Mouse (Mus musculus) 416B (cell line): Measurements from ENCODE around the gene Grtp1.
A peak's percentile ranks its signal among the peaks of the same experiment; 100 is the strongest.

ENCODE experiments used
- DNase-seq: peaks from one replicate; pipeline ENCODE4 v3.0.0; 2011; ENCODE audit warnings: low read depth

Grtp1 gene

DNA sequence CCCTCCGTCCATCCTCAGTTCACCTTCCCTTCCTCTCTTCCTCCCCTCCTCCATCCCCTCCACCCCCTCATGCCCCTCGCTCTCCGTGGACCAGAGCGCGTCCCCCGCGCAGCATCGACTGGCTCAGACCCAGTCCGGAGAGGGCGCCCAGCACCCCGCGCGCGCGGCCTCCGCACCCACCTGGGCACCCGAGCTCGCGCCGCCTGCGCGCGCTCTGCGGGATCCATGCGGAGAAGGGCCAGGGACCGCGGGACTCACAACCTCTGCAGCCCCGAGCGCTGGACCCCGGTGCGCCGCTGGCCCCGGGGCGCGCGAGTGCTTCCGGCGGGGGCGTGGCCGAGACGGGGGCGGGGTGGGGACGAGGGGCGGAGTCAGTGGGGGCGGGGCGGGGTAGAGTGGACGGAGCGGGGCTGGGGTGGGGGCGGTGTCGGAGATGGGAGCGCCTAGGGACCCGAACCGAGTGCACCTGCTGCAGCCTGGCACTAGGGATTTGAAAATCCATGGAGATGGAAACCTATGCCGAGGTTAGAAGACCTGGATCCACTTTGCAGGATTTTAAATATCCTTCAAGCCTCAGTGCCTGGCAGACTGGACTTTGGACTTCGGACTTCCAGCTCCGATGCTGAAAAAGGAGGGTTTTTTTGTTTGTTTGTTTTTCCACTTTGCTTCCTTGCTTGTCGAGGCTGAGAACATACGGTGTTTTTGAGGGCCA lies at the start of gene Grtp1:
Gene Grtp1, minus strand, starts transcription at position 320 of the 712 bp plus-strand sequence.
- no peak for DNase-seq

DNA sequence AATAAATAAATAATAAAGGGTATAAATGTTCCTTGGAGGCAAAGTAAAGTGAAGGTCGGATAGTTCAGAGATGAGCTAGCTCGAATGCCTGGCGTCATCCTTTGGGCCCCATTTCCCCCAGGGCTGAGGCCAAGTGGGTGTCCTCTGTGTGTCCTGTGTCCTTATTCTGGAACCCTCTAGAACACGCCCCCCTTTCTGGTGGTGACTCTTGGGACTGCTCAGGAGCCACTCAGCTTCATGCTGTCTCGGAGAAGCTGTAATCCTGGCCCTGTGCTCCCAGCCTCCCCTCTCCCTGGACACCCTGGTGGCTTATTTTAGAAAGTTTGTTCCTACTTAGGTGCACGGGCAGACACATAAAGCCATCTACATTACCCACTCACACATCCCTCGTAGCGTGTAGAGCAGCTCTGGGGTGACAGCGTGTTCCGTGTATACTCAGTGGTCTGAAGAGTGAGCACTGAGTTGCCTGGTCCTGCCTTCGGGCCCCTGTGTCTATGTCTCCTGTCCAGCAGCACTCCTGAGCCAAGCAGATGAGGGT lies 44.0 kb upstream of the Grtp1 start:
- DNase-seq, result no peak

DNA sequence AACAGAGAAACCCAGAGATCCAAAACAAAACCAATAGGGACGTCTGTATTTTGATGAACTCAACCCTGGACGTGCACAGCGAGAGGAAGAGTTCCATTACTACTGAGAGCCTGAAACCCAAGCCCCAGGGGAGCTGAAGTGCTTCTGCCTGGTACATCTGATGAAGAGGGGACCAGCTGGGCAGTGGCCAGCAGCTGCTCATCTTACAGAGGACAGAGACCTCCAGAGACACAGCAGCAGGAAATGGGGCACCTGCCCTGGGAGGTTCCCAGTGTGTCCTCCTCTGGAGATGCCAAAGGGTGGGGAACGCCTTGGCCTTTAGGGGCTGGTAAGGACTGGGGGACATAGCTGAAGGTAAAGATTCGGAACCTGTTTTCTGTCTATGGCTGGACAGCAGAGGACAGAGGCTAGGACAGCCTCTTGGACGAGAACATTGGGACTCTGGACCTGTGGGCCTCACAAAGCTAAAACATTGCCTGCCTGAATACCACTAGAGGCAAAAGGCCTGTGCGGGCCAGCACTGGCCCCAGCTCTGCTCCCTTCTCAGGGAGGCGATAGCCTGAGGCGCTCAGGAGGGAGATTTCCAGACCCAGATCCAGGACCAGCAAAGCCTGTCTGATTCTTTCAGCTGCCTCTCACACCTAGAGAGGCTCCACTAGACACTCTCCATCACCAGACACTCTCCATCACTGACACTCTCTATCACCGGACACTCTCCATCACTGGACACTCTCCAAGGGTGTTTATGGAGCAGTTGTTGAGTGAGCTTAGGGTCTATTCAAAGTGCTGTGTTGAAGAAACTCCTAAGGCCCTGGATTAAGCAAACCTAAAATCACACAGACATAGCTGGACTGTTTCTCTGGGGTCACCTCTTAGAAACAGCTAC lies 42.8 kb upstream of the Grtp1 start:
- no peak for DNase-seq

DNA sequence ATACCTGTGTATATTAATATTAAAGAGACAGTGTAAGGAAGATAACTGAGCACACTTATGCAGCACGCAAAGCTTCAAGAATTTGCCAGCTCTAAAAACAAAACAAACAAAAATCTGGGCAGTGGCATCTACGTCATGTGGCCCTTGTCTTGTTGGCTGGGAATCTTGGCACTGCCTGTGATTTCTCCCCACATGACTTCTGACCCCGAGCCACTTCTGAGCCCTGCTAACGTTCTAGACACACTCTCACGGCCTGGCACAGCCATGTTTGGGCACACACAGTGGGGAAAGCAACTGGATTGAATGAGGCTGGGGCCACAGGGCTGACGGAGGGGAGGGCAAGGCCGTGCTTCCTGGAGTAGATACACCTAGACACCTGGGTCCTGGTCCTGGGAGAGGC lies 40.3 kb upstream of the Grtp1 start:
- no peak for DNase-seq

DNA sequence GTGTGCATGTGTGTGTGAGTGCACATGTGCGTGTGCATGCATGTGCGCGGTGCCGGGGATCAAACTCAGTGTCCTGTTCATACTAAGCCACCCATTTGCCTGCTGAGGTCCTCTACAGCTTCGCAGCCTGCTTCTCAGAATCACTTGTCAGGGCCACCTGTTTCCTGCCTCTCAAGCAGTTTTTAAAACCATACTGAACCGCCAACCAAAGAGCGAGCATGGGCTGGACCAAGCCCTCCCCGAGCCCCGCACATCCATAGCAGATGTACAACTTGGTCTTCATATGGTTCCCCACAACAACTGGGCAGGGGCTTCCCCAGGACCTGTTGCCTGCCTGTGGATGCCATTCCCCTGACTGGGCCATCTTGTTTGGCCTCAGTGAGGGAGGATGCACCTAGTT lies 39.6 kb upstream of the Grtp1 start:
- no peak for DNase-seq

DNA sequence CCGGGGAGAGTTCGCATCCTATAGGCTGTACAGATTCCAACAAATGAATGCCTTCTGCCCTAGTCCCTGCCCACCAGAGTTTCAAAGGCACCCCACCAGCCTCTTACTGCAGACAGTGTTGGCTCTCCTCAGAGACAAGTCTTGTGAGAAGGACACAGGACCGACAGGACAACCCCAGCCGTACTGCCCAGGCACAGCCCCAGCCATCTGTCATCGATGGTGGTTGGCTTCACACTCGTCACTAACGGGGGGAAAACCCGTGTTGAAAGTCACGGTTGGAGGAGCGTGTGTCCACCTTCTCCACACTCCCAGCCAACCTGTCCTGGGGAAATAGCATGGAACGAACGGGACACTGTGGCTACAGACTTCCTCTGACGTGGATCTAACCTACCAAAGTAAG lies 34.4 kb upstream of the Grtp1 start:
- no peak for DNase-seq

DNA sequence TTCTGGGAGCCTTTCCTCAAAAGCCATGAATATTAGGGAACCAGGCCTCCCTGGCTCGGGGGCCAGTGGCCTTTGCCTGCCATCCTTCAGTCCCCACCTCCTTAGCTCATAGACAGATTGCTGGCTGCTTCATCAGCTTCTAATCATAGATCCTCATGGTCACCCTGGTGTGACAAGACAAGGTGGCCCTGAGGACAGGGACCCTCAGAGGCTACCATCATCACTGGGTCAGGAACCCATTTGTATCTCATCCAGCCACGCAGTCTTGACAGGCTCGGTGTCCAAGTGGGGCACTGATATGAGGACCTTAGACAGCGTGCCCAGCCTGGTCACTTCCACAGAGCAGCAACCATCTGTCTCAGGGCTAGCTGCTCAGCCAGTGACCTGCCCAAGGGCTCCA lies 30.1 kb upstream of the Grtp1 start:
- DNase-seq, result no peak

DNA sequence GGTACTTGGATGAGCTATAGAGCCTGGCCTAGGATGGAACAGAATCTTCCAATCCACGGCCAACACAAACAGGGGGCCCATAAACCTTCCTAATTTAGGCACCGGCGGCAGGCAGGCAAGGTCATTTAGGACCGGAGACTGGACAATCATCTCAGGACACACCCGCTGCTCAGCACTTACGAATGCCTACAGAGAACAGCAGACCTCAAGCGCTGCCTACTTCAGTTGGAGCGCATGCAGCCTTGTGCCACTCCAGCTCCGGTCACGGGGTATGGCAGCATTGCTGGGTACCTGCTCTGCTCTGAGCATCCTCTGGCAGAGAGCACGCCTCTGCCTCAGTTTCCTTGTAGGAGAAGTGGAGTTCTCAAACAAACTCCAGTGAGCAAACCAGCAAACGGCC lies 29.4 kb upstream of the Grtp1 start:
- DNase-seq, result no peak

DNA sequence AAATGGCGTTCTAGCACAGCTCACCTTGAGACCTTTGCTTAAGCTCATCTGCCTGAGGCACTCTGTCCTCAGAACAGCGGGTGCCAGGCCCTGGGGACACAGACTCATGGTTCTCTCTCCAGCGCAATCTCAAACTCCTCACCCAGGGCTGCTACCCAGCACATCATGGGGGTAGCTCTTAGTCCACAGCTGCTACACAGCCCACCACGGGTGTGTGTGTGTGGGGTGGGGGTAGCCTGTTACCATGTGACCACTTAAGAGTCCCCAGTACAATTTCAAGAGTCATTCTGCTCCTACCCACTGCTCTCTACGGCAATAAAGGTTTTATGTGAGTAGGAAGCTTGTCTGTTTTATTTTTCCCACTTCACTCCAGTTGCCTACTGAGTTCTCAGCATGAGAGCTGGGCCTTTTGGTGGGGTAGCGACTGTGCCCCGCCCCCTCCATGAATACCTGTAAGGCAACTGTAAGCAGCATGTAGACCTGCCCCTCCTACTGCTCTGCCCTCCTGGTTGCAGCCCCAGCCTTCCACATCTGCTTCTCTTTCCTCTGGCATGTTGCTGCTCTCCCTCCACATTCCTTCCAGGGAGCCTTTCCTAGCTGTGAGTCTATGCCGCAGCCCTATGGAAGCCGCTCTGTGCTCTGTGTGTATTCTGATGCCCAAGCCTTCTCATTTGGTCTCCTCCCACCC lies 28.6 kb upstream of the Grtp1 start:
- DNase-seq, result no peak

DNA sequence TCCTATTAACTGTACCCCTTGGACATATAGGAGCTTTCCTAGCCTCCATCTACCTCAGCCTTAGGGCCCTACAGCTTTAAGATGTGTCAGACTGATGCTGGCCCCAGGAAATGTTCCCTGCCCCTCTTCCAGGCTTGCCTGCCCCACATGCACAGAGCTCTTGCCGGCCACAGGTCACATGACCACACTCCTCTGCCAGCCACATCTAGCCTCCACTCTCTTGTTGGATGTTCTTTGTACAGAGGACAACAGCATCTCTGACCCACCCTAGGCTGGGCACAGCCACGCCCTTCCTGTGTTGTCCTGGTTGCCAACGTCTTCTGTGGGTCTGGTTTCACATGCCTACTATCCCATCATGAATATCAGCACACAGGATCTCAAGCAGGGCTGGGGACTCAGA lies 26.8 kb upstream of the Grtp1 start:
- peak; percentile 17 for DNase-seq

DNA sequence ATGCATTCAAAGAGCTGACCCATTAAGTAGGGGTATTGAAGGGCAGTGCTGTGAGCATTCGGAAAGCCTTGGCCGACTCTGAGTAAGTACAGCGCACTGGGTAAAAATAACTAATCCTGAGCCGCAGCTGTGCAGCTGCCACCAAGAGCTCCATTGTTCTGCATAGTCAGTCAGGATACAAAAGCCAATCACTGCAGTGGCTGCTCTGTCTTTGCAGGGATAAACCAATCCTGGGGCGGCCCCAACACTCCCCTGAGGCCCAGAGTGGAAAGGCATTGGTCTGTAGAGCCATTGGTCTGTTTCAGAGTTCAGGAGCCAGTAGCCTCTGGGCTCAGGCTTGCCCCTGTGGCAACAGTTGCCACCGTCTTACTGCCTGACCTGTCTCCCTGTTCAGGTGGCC lies 25.9 kb upstream of the Grtp1 start:
- no peak for DNase-seq

DNA sequence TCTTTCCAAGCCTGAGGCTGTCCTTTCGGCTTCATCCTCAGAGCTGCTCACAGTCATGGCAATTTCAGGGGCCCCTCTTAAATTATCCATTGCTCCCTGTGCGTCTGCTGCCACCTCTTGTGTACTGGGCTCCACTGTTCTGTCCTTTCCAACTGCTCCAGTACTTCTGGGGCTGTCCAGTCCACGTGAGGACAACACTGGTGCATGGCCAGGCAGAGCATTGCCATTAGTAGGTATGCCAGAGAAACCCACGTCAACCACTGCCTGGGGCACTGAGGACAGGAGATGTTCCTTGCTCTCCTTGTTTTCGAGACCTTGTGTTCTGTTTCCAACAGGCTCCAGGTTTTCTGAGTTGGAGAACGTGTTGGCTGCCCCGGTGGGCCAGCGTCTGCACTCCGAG lies 24.0 kb upstream of the Grtp1 start:
- no peak for DNase-seq

DNA sequence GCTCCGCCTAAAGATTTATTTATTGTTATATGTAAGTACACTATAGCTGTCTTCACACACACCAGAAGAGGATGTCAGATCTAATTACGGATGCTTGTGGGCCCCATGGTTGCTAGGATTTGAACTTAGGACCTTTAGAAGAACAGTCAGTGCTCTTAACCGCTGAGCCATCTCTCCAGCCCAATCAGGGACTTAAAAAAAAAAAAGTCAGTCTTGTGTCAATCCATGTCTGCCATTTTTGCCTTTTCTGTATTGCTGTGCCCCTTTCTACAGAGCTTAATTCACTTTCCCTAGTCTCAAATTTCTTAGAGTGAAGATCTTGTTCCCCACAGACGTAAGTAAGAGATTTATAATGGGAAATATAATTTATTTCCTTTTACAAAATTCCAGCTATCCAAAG lies 18.0 kb upstream of the Grtp1 start:
- no peak for DNase-seq

DNA sequence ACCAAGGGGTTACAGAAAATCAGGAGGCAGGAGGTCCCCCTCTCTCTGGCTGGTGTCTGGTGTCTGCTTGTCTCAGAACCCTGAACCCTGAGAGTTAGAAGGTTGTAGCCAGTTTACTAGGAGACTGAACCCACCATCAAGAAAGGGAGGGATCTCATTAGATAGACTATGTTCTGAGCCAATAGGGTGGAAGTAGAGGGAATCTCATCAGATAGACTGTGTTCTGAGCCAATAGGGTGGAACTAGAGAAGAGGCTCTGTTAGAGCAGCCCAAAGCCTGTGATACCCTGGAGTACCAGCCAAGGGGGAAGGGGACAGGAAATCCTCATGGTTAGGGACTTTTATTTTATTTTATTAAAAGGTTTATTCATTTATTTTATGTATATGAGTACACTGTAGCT lies 17.6 kb upstream of the Grtp1 start:
- no peak for DNase-seq

DNA sequence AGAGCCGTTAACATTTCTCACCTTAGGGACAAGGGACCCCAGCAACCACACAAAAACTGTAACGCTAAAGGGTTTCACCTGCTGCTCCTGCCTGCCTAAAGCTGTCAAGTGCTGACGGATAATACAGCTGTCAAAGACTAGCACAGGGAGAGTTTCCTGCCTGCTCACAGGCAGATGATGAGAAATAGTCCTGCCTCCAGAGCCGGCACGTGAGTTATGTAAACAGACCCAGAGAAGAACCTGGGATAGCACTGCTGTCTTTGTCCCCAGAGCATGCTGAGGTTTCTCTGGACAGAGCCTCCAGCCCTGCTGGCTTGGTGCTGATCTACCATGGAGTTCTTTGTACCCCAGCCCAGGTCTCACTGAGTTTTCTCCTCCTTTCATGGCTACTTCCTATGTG lies 16.7 kb upstream of the Grtp1 start:
- DNase-seq, result no peak

DNA sequence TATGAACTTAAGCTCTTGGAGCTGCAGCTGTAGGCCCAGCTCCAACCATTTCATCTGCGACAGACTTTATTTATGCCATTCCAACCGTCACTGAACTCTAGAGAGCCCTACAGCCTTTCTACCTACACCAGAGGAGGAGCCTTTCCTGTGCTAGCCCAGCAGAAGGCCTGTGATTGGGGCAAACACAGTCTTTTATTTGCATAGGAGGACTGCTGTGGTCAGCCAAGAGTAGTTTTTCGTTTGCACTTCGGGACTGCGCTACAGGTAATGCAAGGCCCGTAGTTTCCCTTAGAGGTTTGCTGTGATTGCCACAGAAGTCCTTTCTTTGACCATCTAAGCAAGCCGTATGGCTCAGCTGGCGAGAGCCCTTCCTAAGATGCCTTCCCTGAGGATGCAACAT lies 16.0 kb upstream of the Grtp1 start:
- DNase-seq, result no peak

DNA sequence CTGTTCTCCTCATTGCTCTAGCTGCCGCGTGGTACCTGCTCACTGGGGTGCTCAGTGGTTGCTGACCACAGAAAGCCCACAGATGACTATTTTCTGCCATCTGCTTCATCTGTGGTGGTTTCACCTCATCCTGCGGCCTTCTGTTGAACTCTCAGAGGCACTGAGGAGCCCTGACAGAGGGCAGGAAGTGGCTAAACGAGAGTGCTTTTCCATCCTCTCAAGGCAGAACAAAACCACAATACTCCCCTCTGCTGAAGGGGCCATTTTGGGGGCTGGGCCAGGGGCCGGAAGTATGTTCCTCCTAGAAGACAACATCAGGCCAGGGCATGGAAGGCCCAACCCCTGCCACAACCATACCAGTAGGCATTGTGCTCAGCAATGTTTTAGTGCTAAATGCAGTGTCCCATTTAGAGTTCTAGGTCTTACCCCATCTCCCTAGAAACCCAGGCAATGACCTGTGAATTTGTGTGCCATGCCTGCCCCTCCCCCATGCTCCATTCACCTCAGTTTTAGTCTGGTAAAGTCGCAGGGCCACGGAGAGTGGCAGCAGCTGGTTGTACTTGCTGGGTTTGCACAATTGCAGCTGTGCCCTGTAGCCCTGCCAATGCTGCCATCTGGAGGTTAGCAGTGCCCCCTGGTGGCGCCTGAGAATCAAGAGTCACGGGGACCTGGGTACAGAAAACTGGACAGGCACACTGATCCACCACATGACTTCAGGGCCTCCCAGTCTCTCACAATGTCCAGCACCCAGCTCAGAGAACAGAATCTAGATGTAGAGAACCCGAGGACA lies 13.3 kb upstream of the Grtp1 start:
- DNase-seq, result peak; percentile 99

DNA sequence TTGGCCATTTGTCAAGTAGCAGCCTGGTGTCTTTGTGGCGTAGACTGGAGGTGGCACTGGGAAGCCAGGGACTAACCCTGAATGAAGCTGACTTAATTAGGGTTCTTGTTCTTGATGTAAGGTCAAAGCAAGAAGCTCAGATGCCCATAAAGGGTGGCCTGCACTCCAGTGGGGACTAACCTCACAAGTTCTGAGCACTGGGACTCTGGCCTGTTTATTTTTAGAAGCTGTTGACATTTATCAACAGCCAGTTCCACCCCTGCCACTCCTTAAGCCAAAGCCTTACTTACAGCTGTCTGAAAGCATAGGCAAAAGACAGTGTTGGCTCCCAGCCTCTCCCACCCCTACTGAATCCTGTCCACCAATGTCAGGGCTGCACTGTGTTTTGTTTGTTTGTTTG lies 9.3 kb upstream of the Grtp1 start:
- no peak for DNase-seq

DNA sequence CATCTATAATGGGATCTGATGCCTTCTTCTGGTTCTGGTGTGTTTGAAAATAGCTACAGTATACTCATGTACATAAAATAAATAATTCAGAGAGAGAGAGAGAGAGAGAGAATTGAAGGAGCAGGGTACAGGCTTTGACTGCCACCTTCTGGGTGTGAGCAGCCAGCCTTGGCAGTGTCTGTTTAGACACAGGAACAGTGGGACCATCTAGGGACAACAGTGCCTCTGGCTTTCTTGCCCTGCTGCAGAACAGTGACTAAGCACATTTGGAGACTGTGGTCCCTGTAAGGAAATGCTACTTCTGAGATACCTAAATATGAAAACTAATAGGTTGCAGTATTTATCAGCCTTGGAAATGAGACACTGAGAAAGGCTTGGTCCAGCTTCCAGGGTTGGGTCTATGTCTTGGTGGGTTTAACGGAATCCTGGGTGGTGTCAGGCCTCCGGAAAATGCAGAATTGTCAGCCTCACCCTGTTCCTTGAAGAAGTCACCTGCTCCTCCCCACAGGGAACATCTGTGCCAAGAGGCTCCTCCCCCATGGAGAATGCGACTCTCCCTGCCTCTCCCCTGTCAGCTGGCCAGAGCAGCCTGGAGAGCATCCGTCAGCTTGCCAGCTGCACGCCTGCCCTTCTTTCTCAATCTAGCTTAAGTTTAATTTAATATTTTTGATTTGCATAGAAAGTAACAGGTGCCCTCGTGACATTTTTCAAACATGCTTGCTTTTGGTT lies 8.4 kb upstream of the Grtp1 start:
- DNase-seq, result peak; percentile 90

DNA sequence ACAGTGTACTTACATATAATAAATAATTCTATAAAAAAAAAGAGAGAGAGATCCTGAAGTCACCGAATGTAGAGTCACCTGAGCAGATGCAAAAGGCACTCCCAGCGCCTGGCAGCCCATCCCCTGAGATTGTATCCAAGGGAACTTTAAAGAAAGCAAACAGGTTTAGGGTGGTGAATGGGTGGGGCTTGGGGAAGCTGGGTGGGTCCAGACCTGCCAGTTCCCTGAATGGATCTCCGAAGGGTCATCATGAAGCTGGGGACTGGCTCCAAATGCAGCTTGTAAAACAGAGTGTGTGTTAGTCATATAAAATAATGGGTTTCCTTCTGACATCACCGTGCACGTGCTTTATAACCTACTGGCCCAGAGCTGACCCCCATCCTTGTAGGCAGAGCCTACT lies 5.9 kb upstream of the Grtp1 start:
- DNase-seq, result no peak

DNA sequence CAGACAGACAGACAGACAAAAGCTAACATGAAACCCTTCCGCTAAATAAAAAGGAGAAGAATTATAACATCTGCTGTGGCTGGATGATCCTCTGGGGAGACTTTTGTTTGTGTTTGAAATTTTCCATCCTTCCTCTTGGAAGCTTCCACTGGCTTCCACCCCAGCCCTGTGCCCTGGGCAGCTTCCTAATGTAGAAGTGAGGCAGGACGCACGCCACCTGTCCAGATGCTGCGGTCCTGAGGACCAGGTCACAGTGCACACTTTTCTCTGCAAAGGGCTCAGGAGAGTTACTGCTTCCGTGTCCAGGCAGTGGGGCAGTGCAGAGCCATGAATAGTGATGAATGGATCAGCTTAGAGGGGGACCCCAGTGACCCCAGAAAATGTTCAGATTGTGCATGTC lies 4.9 kb upstream of the Grtp1 start:
- DNase-seq, result no peak
